Mouse (Mus musculus) stomach, embryonic 15.5 days (tissue): ENCODE data around the gene Pik3c2g. TPM values are rescaled to one million over a fixed set of nuclear protein-coding genes. Genes with fewer than 3 reads are reported as not detected.

Experiments used
- ATAC-seq: fragments of 200-750 bp; cut with Nextera tagmentation; 2 replicates; pipeline ENCODE4 v1.8.0; 2017; ENCODE audit warnings: low read depth, moderate number of reproducible peaks, moderate TSS enrichment; ENCODE audit not compliant: insufficient read depth, low FRiP score
- H3K27ac ChIP-seq: fragments of 300-500 bp; sonication (generic); 2 replicates; pipeline ENCODE4 v1.5.1; 2015; ENCODE audit warnings: mild to moderate bottlenecking, inconsistent platforms
- H3K27me3 ChIP-seq: fragments of 300-500 bp; sonication (generic); replicated peaks from 2 replicates; pipeline ENCODE4 v1.6.1; 2015; ENCODE audit warnings: inconsistent platforms
- H3K36me3 ChIP-seq: fragments of 300-500 bp; sonication (generic); 2 replicates; pipeline ENCODE4 v1.6.1; 2015; ENCODE audit warnings: inconsistent platforms
- H3K4me1 ChIP-seq: fragments of 300-500 bp; sonication (generic); 2 replicates; pipeline ENCODE4 v1.6.1; 2015; ENCODE audit warnings: inconsistent platforms
- H3K4me2 ChIP-seq: fragments of 300-500 bp; sonication (generic); 2 replicates; pipeline ENCODE4 v1.6.1; 2015; ENCODE audit warnings: mild to moderate bottlenecking, inconsistent platforms
- H3K4me3 ChIP-seq: fragments of 300-500 bp; sonication (generic); replicated peaks from 2 replicates; pipeline ENCODE4 v1.5.1; 2015; ENCODE audit warnings: inconsistent platforms
- H3K9ac ChIP-seq: fragments of 300-500 bp; sonication (generic); 2 replicates; pipeline ENCODE4 v1.6.1; 2015; ENCODE audit warnings: inconsistent platforms
- H3K9me3 ChIP-seq: fragments of 300-500 bp; sonication (generic); 2 replicates; pipeline ENCODE4 v1.6.1; 2016; ENCODE audit warnings: inconsistent platforms
- WGBS: fragments of 180-500 bp; shearing (Covaris S2); methylation state at CpG from one replicate; pipeline ENCODE4 v1.1.7; 2015; 5-methylcytosine and 5-hydroxymethylcytosine counted together
- polyA plus RNA-seq: library from polyadenylated mRNA; unstranded; fragments of >200 nt; fragmentation: Nextera tagmentation; extraction: Ambion mirVana; gene quantifications from 2 replicates; pipeline ENCODE4 v1.2.1, GENCODE M21; 2015

The Pik3c2g gene
- polyA plus RNA-seq, 1 experiment from 2014 or later = 3.5 TPM

- Histone ChIP-seq H3K9ac (no peak overlapping the region), H3K4me2 (no peak overlapping the region), H3K9me3 (no peaks in the 10 kb centered on the region), H3K4me1 (0 out of 2 replicates have a peak, but pooled peaks cover 2% of the 10 kb centered on the region), H3K27me3 (no peaks in the 10 kb centered on the region), H3K4me3 (no peak overlapping the region), H3K36me3 (no peaks in the 10 kb centered on the region), H3K27ac (no peak overlapping the region)
- 45% methylated on average over 3 of the region's 3 CpGs for WGBS
- ATAC-seq = no peak
These were observed 5.1 kb downstream of the Pik3c2g start for GRCm38 (mm10) chr6:139592081-139592480.

DNA sequence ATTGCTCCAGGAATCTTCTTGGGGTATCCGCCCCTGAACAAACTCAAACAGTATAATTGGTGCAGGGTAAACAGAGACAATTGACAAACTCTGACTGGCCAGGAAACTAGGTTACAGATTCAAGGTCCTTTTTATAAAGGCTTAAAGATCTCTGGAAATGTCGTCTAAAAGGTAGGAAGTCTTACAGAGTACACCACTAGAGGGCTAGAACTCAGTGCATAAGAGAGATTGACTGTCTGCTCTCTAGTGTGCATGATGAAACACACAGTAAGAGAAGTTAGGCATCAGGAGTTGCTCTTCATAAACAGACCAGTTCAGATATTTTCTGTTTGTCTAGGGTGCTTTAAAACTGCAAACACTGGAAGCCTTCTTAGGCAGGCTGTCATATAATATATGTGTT is 9.4 kb downstream of the Pik3c2g start:
- H3K27ac ChIP-seq = no peak overlapping the region
- H3K4me2 ChIP-seq = no peak overlapping the region
- no peaks in the 10 kb centered on the region for H3K36me3 ChIP-seq
- no peak overlapping the region for H3K9ac ChIP-seq
- H3K4me1 ChIP-seq = 0 out of 2 replicates have a peak, but pooled peaks cover 2% of the 10 kb centered on the region
- WGBS = 34% methylated on average over 2 of the region's 2 CpGs
- H3K4me3 ChIP-seq = no peak overlapping the region
- H3K9me3 ChIP-seq = no peaks in the 10 kb centered on the region
- H3K27me3 ChIP-seq = no peaks in the 10 kb centered on the region
- no peak for ATAC-seq

DNA sequence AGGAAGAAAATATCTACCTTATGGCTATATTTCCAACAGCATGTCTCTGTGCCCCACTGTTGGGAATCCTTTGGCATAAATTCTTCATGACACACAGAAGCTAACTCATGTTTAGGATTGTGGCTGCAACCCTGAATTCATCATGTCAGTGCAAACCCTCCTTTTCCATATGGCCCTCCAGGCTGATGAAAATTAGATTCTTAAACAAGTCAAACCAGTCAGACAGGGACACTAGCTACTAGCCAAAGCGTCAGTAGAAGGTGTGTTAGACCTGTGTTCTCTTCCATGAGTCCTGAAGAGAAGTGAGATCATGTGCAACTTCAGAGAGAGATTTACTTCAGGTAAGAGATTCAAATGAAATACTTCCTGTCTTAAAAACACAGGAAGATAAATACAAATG is 12.2 kb downstream of the Pik3c2g start:
- Histone ChIP-seq H3K9me3 (no peaks in the 10 kb centered on the region), H3K4me2 (no peak overlapping the region), H3K27me3 (no peaks in the 10 kb centered on the region), H3K9ac (no peak overlapping the region), H3K36me3 (no peaks in the 10 kb centered on the region), H3K4me1 (0 out of 2 replicates have a peak, but pooled peaks cover 2% of the 10 kb centered on the region), H3K27ac (no peak overlapping the region), H3K4me3 (no peak overlapping the region)
- WGBS = 73% methylated on average over 1 of the region's 1 CpGs
- ATAC-seq = no peak

DNA sequence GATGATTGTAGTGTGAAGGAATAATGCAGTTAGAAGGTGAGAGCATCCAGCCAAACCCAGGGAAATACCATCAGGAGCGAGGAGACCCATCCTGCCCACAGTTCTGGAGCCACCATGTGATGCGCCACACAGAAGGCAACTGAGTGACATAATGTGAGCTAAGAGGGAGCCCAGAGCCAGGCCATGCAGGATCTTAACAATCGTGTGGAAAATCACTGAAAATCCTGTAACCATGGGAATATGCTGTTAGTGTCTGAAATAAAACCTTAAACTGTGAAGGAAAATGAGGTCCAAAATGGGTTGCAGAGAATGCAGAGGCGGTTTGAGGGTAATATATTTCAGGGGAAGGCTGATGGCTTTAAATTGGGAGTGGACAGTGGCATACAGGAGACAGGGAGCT is 31.8 kb downstream of the Pik3c2g start:
- H3K4me3 ChIP-seq = no peak overlapping the region
- WGBS = 83% methylated on average over 4 of the region's 4 CpGs
- no peak for ATAC-seq
- no peak overlapping the region for H3K9ac ChIP-seq
- no peaks in the 10 kb centered on the region for H3K4me1 ChIP-seq
- no peak overlapping the region for H3K4me2 ChIP-seq
- no peaks in the 10 kb centered on the region for H3K27me3 ChIP-seq
- H3K27ac ChIP-seq = no peak overlapping the region
- H3K9me3 ChIP-seq = no peaks in the 10 kb centered on the region
- H3K36me3 ChIP-seq = no peaks in the 10 kb centered on the region

- Histone ChIP-seq H3K4me1 (no peaks in the 10 kb centered on the region), H3K9ac (no peak overlapping the region), H3K36me3 (no peaks in the 10 kb centered on the region), H3K9me3 (no peaks in the 10 kb centered on the region), H3K4me3 (no peak overlapping the region), H3K4me2 (no peak overlapping the region), H3K27ac (no peak overlapping the region), H3K27me3 (no peaks in the 10 kb centered on the region)
- ATAC-seq = no peak
These were observed 37.7 kb downstream of the Pik3c2g start for GRCm38 (mm10) chr6:139624756-139625155.

DNA sequence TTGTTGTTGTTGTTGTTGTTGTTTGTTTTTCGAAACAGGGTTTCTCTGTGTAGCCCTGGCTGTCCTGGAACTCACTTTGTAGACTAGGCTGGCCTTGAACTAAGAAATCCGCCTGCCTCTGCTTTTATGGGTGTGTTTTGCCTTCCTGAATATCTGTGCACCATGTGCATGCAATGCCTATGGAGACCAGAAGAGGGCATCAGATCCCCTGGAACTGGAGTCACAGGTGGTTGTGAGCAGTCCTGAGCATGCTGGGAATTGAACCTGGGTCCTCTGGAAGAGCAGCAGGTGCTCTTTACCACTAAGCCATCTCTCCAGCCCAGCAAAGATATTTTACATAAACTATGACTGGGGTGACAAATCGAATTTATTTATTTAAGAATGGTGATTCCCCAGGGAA is 47.5 kb downstream of the Pik3c2g start:
- ATAC-seq = no peak
- H3K4me1 ChIP-seq = no peaks in the 10 kb centered on the region
- WGBS = 83% methylated on average over 3 of the region's 3 CpGs
- H3K4me2 ChIP-seq = no peak overlapping the region
- H3K9ac ChIP-seq = no peak overlapping the region
- no peaks in the 10 kb centered on the region for H3K36me3 ChIP-seq
- H3K4me3 ChIP-seq = no peak overlapping the region
- no peak overlapping the region for H3K27ac ChIP-seq
- no peaks in the 10 kb centered on the region for H3K9me3 ChIP-seq
- no peaks in the 10 kb centered on the region for H3K27me3 ChIP-seq

DNA sequence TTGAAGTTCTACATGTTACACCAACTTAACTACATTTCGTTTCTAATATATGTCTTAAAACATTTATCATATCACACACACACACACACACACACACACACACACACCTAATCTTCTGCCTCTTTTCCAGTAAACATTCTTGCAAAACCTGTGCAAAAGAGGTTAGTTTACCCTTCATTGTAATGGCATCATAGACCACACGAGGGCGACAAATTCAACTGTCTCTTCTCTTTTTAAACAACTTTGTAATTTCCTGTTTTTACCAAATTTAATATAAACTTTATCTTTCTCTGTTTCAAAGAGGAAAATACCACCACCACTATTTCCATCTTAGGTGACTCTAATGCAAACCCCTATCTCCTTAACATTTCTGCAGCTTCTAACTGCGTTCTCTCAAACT is 68.4 kb downstream of the Pik3c2g start:
- no peaks in the 10 kb centered on the region for H3K4me1 ChIP-seq
- ATAC-seq = no peak
- no peak overlapping the region for H3K27ac ChIP-seq
- WGBS = 36% methylated on average over 4 of the region's 4 CpGs
- no peak overlapping the region for H3K4me3 ChIP-seq
- H3K9ac ChIP-seq = no peak overlapping the region
- H3K4me2 ChIP-seq = no peak overlapping the region
- no peaks in the 10 kb centered on the region for H3K9me3 ChIP-seq
- H3K27me3 ChIP-seq = no peaks in the 10 kb centered on the region
- H3K36me3 ChIP-seq = no peaks in the 10 kb centered on the region

DNA sequence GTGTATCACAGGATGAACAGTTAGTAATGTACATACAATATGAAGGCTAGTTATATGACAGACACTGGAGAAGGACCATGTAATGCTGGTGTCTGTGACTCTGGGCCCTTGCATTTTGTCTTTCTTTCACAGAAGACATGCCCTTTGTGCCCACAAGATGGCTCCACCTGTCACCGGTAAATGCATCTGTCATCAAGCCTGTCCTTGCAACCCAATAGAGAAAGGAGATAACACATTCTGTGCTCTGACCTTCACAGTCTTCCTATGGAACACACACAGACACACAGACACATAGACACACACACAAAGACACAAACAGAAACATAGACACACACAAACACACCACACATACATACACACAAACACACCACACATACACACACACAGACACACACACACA is 75.4 kb downstream of the Pik3c2g start:
- no peaks in the 10 kb centered on the region for H3K9me3 ChIP-seq
- no peak overlapping the region for H3K27ac ChIP-seq
- no peak overlapping the region for H3K4me2 ChIP-seq
- WGBS = 47% methylated on average over 1 of the region's 1 CpGs
- no peaks in the 10 kb centered on the region for H3K4me1 ChIP-seq
- H3K36me3 ChIP-seq = no peaks in the 10 kb centered on the region
- H3K4me3 ChIP-seq = no peak overlapping the region
- ATAC-seq = no peak
- H3K9ac ChIP-seq = no peak overlapping the region
- H3K27me3 ChIP-seq = no peaks in the 10 kb centered on the region

GRCm38 (mm10) chr6:139718416-139718984 is 131.5 kb downstream of the Pik3c2g start:
- Histone ChIP-seq H3K27ac (no peak overlapping the region), H3K9ac (no peak overlapping the region), H3K4me1 (no peaks in the 10 kb centered on the region), H3K4me3 (no peak overlapping the region), H3K36me3 (no peaks in the 10 kb centered on the region), H3K27me3 (no peaks in the 10 kb centered on the region), H3K4me2 (no peak overlapping the region), H3K9me3 (no peaks in the 10 kb centered on the region)
- 87% methylated on average over 3 of the region's 3 CpGs for WGBS
- ATAC-seq = no peak

DNA sequence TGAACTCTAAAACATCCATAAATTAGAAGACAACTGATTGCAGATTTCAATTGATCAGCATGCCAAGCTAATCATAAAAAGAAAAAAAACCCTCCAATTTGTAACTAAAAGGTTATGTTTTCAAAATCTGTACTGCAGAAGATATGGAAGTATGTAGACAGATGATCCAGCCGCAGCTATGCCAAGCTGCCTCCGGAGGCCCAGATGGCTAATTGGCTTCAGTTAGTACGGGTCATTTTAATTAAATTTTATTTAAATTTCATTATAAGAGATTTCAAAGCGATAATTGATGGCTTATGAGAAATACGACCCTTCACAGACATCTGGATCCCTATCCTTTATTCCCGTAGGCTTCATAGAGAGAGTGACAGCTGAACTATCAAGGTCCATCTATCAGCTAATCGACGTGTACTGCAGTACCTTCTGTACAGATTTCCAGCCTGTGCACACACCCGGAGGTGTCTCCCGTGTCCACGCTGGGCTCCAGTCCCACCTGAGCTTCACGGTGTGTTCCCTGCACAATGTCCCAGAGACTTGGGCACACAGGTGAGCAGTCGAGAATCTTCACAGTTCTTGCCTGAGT is 132.7 kb downstream of the Pik3c2g start:
- Histone ChIP-seq H3K9me3 (no peaks in the 10 kb centered on the region), H3K27me3 (no peaks in the 10 kb centered on the region), H3K9ac (no peak overlapping the region), H3K4me1 (no peaks in the 10 kb centered on the region), H3K4me2 (no peak overlapping the region), H3K36me3 (no peaks in the 10 kb centered on the region), H3K27ac (no peak overlapping the region), H3K4me3 (no peak overlapping the region)
- ATAC-seq = no peak
- 82% methylated on average over 13 of the region's 13 CpGs for WGBS

DNA sequence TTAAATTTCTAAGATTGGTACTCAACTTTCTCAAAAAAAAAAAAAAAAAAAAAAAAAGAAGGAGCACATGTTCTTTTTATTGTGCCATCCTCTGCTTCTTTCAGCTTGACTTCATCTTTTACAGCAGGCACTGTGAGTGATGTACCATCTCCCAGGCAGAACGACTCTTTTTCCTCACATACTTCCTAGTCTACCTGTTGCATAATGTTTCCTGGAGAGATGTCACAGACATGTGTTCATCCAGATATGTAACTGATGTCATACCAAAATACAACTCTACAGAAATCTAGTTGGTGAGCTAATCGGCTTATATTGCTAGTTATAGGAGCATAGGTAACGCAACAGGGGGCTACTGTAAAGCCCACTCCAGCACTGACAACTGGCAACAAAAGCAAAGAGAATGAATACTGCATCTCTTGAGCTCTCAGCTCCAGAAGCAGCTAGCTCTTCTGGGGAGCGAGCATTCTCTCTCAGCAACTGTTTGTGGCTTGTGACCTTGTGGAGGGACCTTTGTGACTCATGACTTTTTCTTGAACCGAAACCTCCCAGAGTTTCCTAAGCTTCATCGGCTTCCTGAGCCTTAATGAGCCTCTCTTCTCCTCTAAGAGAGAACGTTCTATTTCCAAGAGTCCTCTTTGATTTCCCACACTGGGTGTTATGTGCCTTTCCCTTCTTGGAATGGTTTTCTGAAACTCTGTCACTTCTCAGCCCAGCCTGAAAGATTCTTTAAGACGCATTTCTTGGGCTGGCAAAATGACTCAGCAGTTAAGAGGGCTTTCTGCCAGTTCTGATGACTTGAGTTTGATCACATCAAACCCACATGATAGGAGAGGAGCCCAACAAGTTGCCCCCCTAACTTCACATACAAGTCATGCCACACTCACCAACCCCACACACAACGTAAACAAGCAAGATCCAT is 148.9 kb downstream of the Pik3c2g start:
- 82% methylated on average over 9 of the region's 9 CpGs for WGBS
- Histone ChIP-seq H3K27ac (no peak overlapping the region), H3K4me2 (no peak overlapping the region), H3K36me3 (no peaks in the 10 kb centered on the region; the same call in 1 of the 2 replicates), H3K9ac (no peak overlapping the region), H3K4me1 (no peaks in the 10 kb centered on the region), H3K27me3 (no peaks in the 10 kb centered on the region), H3K9me3 (no peaks in the 10 kb centered on the region), H3K4me3 (no peak overlapping the region)
- ATAC-seq = no peak

- Histone ChIP-seq H3K27me3 (no peaks in the 10 kb centered on the region), H3K4me2 (no peak overlapping the region), H3K4me3 (no peak overlapping the region), H3K9me3 (no peaks in the 10 kb centered on the region), H3K9ac (no peak overlapping the region), H3K4me1 (no peaks in the 10 kb centered on the region), H3K36me3 (no peaks in the 10 kb centered on the region; the same call in 1 of the 2 replicates), H3K27ac (no peak overlapping the region)
- 34% methylated on average over 5 of the region's 5 CpGs for WGBS
- peak; percentile 39; the same call in 1 of the 2 replicates for ATAC-seq
These were observed 151.3 kb downstream of the Pik3c2g start for GRCm38 (mm10) chr6:139738350-139738749.
